Mouse (Mus musculus): ENCODE results near the gene Carnmt1.

Carnmt1 gene

DNA sequence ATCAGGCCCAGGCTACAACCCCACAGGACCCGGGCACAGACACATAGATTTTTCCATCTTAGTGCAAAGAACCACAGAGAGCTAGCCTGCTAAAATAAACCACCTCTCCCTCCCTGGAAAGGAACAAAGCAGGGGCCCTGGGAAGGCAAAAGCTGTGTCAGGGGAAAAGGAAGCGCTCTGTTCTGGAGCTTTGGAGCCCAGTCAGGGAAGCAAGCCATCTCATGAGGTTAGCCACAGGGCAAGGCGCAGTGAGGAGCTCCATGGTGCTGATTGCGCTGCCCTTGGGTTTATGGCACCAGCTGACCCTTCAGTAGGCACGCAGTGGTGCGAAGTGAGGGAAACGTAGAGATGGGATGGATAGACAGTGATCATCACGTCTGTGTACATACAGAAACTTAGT lies 16.2 kb upstream of the Carnmt1 start:
- no peak for DNase-seq (ENCODE audit: low spot score)

DNA sequence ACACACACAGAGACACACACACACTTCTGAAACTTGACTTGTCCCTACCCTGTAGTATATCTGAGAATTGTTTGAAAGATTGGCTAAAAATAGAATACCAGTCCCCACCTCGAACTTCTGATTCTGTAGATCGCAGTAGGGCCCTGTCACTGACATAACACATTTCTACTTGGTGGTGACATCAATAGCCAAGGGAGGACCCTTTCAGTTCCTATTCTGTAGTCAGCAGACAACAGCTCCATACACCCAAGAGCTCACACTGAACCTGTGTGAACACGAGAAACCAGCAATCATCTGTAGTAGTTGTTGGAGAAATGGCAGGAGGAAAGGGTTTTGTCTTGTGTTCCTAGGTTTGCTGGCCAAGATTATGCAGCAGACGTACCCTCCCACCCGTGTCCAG lies 15.6 kb upstream of the Carnmt1 start:
- no peak for DNase-seq (ENCODE audit: low spot score)

DNA sequence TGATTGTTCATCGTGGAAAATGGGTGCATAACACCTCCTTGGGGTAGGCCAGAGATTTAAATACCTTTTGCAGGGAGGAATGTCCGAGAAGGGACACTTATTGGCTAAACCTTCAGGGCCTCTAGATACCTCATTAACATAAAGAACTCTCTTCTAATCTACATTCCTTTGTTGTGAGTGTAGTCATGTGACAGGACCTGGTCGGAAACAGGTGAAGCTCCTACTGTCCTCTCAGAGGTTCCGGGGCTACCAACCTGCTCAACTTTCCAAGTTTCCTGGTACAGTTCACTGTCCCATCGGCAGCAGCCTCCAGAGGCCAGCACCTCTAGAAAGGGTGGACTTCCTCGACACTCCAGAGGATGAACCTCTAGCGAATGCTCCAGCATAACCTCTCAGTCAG lies 14.6 kb upstream of the Carnmt1 start:
- DNase-seq (ENCODE audit: low spot score), result no peak

DNA sequence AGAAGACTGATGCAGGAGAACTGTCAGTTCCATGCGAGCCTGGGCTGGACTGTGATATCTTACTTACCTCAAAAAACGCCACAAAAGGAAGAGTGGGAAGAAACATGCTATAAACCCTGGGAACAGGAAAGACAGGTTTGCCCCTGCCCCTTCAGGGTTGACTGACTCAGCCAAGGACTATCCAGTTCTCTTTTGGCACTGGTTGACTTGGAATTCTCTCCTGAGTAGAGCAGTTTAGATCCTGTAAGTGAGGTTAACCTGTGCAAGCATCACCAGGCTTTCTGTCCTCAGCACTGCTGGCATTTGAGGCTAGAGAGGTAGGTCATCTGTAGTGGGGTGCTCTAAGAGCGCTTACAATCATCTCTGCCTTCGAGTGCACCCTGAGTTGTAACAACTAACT lies 12.1 kb upstream of the Carnmt1 start:
- DNase-seq (ENCODE audit: low spot score), result no peak

DNA sequence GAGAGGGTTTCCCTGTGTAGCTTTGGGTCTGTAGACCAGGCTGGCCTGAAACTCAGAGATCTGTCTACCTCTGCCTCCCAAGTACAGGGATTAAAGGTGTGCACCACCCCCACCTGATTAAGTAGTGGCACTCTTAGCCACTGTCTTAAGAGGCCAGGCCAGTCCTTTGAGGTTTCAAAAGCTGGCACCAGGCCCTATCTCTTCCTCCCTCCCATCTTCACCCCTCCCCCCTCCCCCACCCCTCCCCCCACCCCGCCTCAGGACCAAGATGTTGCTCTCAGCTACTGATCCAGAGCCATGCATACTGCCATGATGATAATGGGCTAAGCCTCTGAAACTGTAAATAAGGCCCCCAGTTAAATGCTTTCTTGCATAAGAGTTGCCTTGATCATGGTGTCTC lies 11.2 kb upstream of the Carnmt1 start:
- DNase-seq (ENCODE audit: low spot score), result no peak

DNA sequence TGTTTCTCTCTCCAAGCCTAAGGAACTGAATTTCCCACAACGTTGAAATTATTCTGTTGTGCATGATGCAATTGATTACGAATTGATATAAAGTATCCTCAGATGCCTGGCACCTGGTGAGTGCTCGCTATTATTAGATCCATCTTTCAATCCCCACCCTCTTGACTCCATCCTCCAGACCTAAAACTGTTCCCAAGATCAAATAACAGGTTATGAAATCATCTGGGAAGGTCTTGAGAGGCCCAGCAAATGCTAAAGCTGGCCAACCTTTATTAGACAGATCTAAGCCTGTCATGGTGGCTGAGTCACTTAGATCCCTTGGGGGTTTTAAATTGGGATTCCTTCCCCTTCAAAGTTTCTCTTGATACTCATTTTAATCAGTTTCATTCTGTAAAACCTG lies 10.1 kb upstream of the Carnmt1 start:
- no peak for DNase-seq (ENCODE audit: low spot score)

DNA sequence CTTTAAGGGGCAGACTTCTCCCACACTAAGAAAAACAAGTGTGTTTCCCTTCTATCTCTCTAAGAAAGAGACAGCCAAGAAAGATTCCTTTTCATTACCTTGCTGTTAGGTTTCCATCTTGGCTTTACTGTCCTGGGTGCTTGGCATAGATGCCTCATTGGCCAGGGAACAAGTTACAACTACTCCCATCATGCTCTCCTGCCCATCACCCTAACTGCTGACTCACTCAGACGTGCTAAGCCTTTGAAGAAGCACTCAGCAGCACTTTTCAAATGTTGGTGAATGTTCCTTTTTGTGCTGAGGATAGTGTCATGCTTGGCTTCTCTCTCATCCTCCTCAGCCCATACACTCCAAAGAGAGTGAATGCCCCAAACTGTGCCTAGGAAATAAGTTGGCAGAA lies 8.9 kb upstream of the Carnmt1 start:
- DNase-seq (ENCODE audit: low spot score), result no peak

DNA sequence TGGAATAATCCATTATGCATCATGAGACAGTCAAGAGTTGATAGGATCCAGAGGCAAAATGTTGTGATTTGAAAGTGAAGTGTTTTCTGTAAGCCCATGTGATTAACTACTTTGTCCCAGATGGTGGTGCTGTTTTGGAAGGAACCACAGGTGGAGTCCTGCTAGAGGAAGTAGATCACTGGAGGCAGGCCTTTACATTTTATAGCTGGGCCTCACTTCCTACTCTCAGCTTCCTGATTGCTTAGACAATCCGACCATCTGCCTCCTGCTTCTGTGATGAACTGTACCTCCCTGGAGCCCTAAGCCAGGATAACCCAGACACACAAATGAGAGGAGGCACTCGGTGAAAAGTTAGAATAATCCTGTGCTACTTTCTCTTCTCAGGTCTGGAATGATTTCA lies 6.7 kb upstream of the Carnmt1 start:
- no peak for DNase-seq (ENCODE audit: low spot score)

DNA sequence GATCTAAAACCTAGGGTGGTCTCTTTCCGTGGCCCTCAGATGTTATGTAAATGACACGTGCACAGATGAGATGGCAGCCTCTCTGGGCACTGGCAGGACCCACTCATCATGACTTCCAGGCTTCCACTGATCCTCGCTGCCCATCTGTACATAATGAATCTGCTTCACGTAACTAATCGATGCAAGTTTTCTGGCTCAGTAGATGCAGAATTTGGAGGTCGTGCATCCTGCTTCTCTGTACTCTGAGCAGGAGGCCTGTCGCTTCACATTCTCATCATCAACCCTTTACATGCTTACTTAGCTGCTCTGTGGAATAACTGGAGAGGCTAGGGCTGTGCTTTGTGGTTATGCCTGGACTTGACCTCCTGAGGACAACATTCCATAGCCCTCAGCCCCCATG lies 3.6 kb upstream of the Carnmt1 start:
- DNase-seq (ENCODE audit: low spot score), result no peak

DNA sequence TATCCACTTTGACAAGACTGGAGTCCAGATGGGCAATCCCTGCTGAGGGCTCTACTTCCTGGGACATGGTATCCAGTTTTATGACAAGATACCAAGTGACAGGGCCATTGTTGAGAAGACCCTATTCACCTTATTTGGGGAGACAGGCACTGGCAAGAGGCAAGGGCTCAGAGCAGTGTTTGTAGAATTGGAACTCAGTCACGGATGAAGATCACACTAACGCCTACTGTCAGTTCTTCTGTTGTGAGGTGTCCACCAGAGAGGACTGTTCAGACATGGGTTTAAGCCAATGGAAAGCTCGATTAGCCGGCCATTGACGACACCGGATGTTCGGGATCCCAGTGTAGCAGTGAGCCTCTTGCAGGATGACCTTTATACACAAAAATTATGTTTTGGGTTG lies 1.0 kb upstream of the Carnmt1 start:
- no peak for DNase-seq (ENCODE audit: low spot score)

DNA sequence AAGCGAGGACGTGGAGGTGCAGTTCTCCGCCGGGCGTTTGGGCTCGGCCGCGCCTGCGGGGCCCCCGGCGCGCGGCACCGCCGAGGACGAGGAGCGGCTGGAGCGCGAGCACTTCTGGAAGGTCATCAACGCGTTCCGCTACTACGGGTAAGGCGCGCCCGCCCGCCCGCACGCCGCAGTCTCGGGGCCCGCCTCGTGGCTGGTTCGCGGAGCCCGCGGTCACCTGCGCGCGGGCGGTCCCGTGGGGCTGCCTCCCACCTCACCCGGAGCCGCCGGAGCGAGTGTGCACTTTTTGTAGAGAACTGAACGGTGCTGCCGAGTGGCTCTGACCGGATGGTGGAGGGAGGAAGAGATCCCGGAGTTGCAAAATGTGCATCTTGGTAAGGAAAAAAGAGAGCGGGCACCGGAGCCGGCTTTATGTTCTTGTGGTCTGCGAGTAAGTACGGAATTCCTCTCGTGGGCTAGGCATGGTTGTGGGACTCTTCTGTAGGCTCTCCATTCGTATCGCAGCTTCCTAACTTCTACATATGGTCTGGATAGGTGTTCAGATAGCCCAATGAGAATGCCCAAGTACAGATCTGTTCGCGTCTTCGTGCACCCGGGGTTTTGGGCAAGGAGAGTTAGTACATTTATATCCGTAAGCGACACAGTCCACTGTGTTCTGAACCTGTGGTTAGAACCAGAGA lies 635 bp downstream of the Carnmt1 start:
- peak; percentile 15 for DNase-seq (ENCODE audit: low spot score)

DNA sequence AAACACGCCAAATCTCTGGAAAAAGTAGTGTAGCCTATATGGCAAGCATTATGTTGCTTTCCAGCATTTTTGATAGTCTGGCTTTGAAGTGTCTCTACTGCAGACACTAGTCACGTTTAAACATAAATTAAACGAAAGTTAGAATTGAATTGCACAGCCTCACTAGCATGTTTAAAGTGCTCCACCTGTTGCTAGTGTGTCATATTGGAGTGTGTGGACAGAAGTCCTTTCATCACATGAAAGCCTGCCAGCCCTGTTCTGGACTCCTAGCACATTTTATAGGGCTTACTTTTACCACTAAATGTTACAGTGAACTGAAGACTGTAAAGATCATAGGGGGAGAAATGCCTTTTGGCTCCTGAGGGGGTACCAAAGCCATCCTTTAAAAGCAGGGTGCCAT lies 1.9 kb downstream of the Carnmt1 start:
- no peak for DNase-seq (ENCODE audit: low spot score)

DNA sequence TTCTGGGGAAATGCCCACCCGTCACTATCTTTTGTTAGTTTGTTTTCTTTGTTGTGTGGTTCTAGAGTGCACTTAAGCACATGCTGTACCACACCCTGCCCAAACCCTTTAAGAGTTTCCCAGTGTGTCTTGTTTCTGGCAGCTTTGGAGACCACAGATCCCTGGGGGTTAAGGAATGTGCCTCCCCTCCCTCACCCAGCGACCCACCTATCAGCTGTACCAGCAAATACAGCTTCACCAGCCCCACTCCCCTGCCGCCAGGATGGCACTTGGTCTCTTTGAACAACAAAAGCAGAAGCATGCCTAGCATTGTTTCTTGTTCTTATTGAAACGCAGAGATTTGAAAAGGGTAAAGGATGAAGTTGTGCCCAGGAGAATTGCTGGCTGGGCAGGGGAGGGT lies 2.6 kb downstream of the Carnmt1 start:
- DNase-seq (ENCODE audit: low spot score), result no peak

DNA sequence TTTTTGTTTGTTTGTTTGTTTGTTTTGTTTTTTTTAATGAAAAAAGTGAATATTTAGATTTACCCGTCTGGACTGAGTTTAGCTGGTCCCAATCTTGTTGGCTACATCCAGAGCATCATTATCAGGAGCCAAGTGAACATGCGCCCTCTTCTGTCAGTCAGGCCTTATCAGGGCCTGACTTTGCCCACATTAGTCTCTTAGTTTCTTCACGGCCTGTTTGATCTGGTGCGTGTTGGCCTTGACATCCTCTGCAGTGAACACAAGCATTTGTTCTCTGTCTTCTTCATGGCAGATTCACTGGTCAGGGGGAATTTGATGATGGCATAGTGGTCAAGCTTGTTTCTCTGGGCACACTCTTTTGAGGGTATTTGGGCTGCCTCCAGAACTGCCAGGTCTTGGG lies 11.6 kb downstream of the Carnmt1 start:
- DNase-seq (ENCODE audit: low spot score), result no peak

DNA sequence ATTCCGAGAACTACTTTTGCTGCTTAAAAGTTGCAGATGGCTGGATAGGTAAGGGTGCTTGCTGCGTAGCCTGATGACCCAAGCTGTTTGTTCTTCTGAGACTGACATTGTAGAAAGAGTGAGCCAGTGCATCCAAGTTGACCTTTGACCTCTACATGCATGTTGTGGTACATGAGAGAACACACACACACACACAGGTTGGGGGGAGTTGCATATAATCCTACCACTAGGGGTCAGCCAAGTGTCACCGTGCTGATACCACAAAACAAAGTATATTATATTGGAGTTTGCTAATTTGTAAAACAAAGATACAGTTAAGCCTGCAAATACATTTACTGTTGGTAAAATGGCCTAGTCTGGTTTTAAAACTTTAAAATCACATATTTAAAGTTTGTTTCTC lies 17.0 kb downstream of the Carnmt1 start:
- no peak for DNase-seq (ENCODE audit: low spot score)

DNA sequence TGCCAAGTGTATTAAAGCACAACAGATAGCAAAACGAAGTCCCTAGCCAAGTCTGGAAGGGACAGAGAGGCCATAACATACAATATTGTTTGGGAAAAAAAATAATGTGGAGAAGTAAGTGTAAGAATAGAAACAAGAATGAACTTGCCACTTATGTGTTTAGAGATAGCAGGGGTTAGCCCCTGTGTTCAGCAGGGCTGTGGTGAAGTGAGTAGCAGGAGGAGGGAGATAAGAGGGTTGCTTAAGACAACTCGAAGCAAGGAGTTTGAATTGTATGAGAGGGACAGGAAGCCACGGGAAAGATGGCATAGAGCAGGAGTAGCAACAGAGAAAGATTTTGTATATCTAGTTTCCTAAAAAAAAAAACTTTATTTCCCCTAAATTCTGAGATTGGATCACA lies 21.6 kb downstream of the Carnmt1 start:
- no peak for DNase-seq (ENCODE audit: low spot score)

DNA sequence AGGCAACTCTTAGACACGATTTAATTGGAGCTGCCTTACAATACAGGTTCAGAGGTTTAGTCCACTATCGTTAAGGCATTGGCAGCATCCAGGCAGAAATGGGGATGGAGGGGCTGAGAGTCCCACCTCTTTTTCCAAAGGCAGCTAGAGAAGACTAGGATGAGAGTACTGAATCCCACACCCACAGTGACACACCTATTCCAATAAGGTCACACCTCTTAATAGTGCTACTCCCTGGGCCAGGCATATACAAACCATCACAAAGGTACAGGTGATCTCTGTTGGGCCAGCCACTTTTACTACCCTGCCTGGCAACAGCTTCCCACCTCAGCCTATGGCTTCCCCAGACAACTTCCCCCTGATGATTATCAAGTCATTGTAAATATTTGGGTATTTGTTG lies 22.2 kb downstream of the Carnmt1 start:
- no peak for DNase-seq (ENCODE audit: low spot score)

DNA sequence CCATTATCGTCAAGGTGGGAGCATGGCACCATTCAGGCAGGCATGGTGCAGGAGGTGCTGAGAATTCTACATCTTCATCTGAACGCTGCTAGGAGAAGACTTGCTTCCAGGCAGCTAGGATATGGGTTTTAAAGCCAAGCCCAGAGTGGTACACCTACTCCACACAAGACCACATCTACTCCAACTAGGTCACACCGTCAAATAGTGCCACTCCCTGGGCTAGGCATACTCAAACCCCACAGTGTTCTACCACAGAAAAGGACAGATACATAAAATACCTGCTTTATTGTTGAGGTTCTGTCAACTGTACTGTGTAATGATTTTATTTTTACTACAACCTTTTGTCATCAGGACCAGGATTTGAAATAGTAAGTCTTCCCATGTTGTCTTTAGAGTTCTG lies 24.6 kb downstream of the Carnmt1 start:
- DNase-seq (ENCODE audit: low spot score), result no peak

DNA sequence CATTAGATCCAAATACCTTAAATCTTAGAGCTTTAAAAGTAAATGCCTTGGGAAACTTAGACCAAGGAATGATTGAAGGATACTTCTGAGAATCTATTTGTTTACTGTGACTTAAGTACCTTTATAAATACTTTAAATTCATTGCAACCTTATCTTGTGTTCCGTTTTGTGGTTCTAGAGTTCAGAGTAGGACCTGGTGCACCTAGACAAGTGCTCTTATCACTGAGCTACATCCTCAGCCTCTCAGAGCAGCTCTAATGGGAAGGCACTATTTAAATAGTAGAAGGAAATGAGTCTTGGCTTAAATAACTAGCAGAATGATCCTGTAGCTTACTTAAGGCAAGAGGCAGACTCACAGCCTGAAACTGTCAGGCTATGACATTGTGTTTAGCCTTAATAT lies 25.0 kb downstream of the Carnmt1 start:
- no peak for DNase-seq (ENCODE audit: low spot score)

DNA sequence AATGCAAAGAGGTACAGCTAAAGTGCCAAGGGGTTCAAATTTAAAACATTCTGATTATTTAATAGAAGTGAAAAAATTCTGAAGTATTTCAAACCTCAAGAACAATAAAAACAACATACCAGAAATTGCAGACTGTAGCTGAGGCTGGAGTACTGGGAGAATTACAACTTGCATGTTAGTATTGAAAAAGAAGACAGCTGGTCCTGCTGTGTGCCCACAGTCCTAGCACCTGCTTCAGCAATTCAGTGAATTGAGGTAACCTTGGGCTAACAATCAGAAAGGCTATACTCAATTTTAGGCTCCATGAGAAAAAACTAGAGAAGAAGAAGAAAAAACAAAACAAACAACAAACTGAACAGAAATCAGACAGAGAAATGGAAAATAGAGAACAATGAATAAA lies 37.5 kb downstream of the Carnmt1 start:
- DNase-seq (ENCODE audit: low spot score), result no peak

DNA sequence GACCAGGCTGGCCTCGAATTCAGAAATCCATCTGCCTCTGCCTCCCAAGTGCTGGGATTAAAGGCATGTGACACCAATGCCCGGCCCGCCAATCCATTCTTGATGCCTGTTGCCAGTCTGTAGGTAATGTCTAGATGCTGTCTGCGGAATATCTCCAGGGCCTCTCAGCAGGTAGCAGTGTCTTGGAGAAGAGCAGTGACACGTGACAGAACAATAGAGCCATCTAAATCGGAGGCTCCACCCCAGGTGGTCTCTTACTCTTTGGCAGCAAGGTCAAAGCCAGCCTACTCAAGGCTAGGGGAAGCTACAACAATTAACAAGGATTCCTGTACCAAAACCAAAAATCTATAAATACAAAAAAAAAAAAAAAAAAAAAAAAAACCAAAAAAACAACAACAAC lies 40.3 kb downstream of the Carnmt1 start:
- no peak for DNase-seq (ENCODE audit: low spot score)

DNA sequence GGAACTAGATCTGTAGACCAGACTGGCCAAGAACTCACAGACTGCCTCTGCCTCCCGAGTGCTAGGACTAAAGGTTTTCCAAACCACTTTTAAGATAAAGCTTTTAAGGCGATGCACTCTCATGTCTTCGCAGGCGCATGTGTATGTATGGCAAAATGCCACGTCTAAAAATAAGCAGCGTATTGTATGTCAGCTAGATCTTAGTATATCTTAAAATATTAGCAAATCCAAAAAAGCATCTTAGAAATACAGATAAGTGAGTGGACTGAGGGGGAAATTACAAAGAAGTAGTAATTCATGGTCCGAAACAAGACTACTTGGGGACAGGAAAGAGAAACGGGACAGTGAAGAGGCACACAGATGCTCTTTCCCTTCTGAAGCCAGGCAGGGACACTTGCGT lies 41.0 kb downstream of the Carnmt1 start:
- DNase-seq (ENCODE audit: low spot score), result no peak

DNA sequence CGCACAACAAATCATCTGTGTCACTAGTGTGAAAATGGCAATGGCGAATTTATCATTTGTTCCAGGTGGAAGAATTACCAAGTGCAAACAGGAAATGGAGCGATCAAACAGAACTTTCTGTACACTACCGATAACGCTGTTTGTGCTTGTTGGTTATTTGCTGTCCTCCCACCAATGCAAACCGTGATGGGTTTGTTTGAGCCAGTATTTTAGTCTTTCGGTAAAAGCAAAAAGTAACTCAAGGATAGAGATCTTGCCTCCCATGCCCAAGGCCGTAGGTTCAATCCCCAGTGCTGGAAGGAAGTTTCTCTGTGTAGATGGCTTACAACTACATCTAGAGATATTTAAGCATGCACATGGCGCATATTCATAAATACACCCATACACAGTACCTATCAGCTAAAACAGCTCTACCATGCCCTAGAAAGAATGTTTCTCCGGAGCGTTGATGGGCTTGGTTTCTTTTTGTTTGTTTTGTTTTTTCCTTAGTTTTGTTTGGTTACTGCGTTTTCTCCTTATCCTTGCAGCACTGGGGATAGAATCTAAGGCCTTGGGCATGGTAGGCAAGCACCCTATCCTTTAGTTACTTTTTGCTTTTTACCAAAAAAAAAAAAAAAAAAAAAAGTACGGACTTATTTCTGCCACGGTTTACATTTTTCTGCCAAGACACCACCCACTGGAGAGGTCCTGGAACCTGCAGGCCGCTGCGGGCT lies 41.7 kb downstream of the Carnmt1 start:
- no peak for DNase-seq (ENCODE audit: low spot score)

DNA sequence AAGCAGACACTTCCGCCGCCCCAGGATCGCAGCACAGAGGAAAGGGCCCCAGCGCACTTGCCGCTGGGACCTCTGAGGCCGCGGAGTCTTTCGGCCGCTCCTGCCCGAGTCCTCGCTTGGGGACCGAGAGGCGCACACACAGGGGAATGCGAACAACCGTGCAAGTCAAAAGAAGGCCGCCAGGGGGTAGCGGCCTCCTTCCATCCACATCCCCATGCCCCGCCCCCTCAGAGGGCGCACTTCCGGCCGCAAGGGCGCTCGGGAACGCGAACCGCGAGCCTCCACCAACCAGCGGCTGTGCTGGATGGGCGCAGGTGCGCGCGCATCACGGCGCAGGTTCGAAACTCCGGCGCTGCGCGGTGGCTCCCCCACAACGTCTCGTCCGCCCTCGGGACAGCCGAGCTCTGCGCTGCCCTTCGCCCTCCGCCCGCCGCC lies 42.3 kb downstream of the Carnmt1 start, which contains the start of gene D030056L22Rik:
Gene D030056L22Rik, plus strand, starts transcription at position 328 of the 435 bp plus-strand sequence.
- DNase-seq (ENCODE audit: low spot score), result peak; percentile 93

Measured in layer of hippocampus, adult 9-10 months (tissue).